Mouse (Mus musculus) brain, embryonic 14.5 days (tissue): Measurements from ENCODE around the gene Rfwd3. TPM values are rescaled to one million over a fixed set of nuclear protein-coding genes. Genes with fewer than 3 reads are reported as not detected.
A peak's percentile ranks its signal among the peaks of the same experiment; 100 is the strongest.
"Not testable (repeated sequence)": the region's sequence is repeated elsewhere in the genome, so short reads cannot be mapped to it uniquely, and the experiment has no call there.

Source experiments
- DNase-seq: peaks from one replicate; pipeline ENCODE4 v3.0.0-alpha.2; 2011; ENCODE audit warnings: low read depth
- CTCF ChIP-seq: fragments of 200-500 bp; IDR thresholded peaks from 2 replicates; pipeline ENCODE4 v1.5.1; 2012; ENCODE audit warnings: inconsistent platforms, mild to moderate bottlenecking, moderate library complexity, borderline replicate concordance; ENCODE audit not compliant: insufficient read depth, insufficient read length; ENCODE audit errors: extremely low read depth
- POLR2A ChIP-seq: fragments of 200-500 bp; IDR thresholded peaks from 2 replicates; pipeline ENCODE4 v1.6.1; 2012; ENCODE audit warnings: mild to moderate bottlenecking, inconsistent platforms, borderline replicate concordance; ENCODE audit not compliant: poor library complexity, insufficient read depth, insufficient read length, severe bottlenecking; ENCODE audit errors: extremely low read depth
- polyA plus RNA-seq: library from polyadenylated mRNA; depleted of rRNA; stranded (reverse); fragments of >200 nt; gene quantifications from 2 replicates; pipeline ENCODE4 v1.2.3, GENCODE M21; 2012; rRNA removed

Gene Rfwd3
- 22.9 and 24.2 TPM in 2 replicates for polyA plus RNA-seq

- TF ChIP-seq POLR2A (peak; percentile 83), CTCF (no peak)
- peak; percentile 100 for DNase-seq
Observed at GRCm38 (mm10) chr8:111299821-111300568, at the start of gene Rfwd3. Rfwd3 (minus strand) TSS chr8:111300222.

- peak; percentile 88 for DNase-seq
- TF ChIP-seq CTCF (peak; percentile 96), POLR2A (no peak)
Observed at GRCm38 (mm10) chr8:111343225-111343624, 43.2 kb upstream of the Rfwd3 start.

- no peak for DNase-seq
- TF ChIP-seq CTCF: no peak
- TF ChIP-seq POLR2A: no peak
Observed at GRCm38 (mm10) chr8:111340186-111340585, 40.2 kb upstream of the Rfwd3 start.

- TF ChIP-seq POLR2A (no peak), CTCF (no peak)
- DNase-seq: no peak
Observed at GRCm38 (mm10) chr8:111338370-111339208, 38.6 kb upstream of the Rfwd3 start.

- TF ChIP-seq POLR2A (no peak), CTCF (no peak)
- DNase-seq: peak; percentile 43
Observed at GRCm38 (mm10) chr8:111337890-111338347, 37.9 kb upstream of the Rfwd3 start, which contains the start of gene Mlkl. Mlkl (minus strand) TSS chr8:111338177.

- no peak for DNase-seq
- no peak for TF ChIP-seq CTCF
- TF ChIP-seq POLR2A: no peak
Observed at GRCm38 (mm10) chr8:111337311-111337889, 37.4 kb upstream of the Rfwd3 start.

GRCm38 (mm10) chr8:111336692-111337091 is 36.7 kb upstream of the Rfwd3 start:
- TF ChIP-seq CTCF (no peak), POLR2A (no peak)
- no peak for DNase-seq

- no peak for TF ChIP-seq POLR2A
- TF ChIP-seq CTCF: no peak
- DNase-seq: no peak
Observed at GRCm38 (mm10) chr8:111325222-111325790, 25.3 kb upstream of the Rfwd3 start.

- TF ChIP-seq POLR2A (no peak), CTCF (no peak)
Observed at GRCm38 (mm10) chr8:111314729-111315128, 14.7 kb upstream of the Rfwd3 start.

GRCm38 (mm10) chr8:111313961-111314360 is 13.9 kb upstream of the Rfwd3 start:
- not testable (repeated sequence) for DNase-seq

More at GRCm38 (mm10) chr8:111314729-111315128, 14.7 kb upstream of the Rfwd3 start:
- no peak for DNase-seq

- TF ChIP-seq POLR2A (no peak), CTCF (peak; percentile 30; the same call in 1 of the 2 replicates)
- no peak for DNase-seq
Observed at GRCm38 (mm10) chr8:111312758-111313162, 12.7 kb upstream of the Rfwd3 start.

GRCm38 (mm10) chr8:111310006-111310405 is 10.0 kb upstream of the Rfwd3 start:
- not testable (repeated sequence) for DNase-seq
